Mouse (Mus musculus) olfactory bulb, adult 2 months (tissue): Measurements from ENCODE around the gene Dnm2.

Experiments
- CTCF ChIP-seq: fragments of 200-500 bp; IDR thresholded peaks from 2 replicates; pipeline ENCODE4 v1.5.1; 2012; ENCODE audit warnings: low read depth, mild to moderate bottlenecking, low read length, moderate library complexity; ENCODE audit not compliant: insufficient read depth
- POLR2A ChIP-seq: fragments of 200-500 bp; IDR thresholded peaks from 2 replicates; pipeline ENCODE4 v1.6.1; 2012; ENCODE audit warnings: mild to moderate bottlenecking, low read depth, low read length, moderate library complexity; ENCODE audit not compliant: insufficient read depth

DNA sequence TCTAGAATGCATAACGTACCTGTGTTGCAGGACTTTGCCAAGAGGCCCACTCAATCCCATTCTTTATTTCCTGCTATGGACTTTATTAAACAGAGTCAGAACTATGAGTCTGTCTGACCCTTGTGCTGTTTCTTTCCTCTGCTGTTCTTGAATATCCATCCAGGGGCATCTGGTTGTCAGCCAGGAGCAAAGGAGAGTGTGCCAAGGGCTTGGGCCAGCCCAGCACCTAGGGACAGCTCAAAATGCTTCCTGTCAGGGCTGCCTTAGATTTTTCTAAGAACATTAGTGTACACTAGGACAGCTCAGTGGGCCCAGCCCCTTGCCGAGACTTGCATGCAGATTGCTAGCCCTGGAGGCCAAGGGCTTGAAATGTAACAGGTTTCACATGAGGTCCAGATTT lies 3.1 kb downstream of the Dnm2 start:
- TF ChIP-seq POLR2A: no peak
- TF ChIP-seq CTCF: no peak
